Mouse (Mus musculus) MEL (cell line): Measurements from ENCODE around the gene Txnip. TPM values are rescaled to one million over a fixed set of nuclear protein-coding genes. Genes with fewer than 3 reads are reported as not detected.

Source experiments
- DNase-seq: peaks from one replicate; pipeline ENCODE4 v3.0.0; 2011; ENCODE audit warnings: low read depth, low spot score
- H3K27ac ChIP-seq: 2 replicates; pipeline ENCODE4 v1.5.1; 2012; ENCODE audit warnings: low read depth, mild to moderate bottlenecking, control low read depth, low read length, moderate library complexity; ENCODE audit not compliant: control insufficient read depth
- H3K27me3 ChIP-seq, 2 experiments: fragments of 150-350 bp in 1 of 2; sonication (generic) in 1 of 2; 2 replicates each; pipeline ENCODE4 v1.6.1; 2012; ENCODE audit warnings: low read length in 2 of 2, mild to moderate bottlenecking in 2 of 2, improper control_type of control experiment in 1 of 2, moderate library complexity in 1 of 2; ENCODE audit not compliant: insufficient read depth in 2 of 2, control insufficient read depth in 1 of 2
- H3K36me3 ChIP-seq, 2 experiments: 2 replicates each; pipeline ENCODE4 v1.6.1; 2012 to 2014; ENCODE audit warnings: low read length in 2 of 2, improper control_type of control experiment in 1 of 2, inconsistent platforms in 1 of 2, mild to moderate bottlenecking in 1 of 2; ENCODE audit not compliant: insufficient read depth in 2 of 2, control insufficient read depth in 1 of 2
- H3K4me1 ChIP-seq, 2 experiments: fragments of 150-350 bp in 1 of 2; sonication (generic) in 1 of 2; 2 replicates each; pipeline ENCODE4 v1.6.1; 2012; ENCODE audit warnings: low read length in 2 of 2, improper control_type of control experiment in 1 of 2, mild to moderate bottlenecking in 1 of 2; ENCODE audit not compliant: insufficient read depth in 2 of 2, control insufficient read depth in 1 of 2
- H3K4me3 ChIP-seq, 2 experiments: fragments of 150-350 bp in 1 of 2; sonication (generic) in 1 of 2; 2 replicates each; pipeline ENCODE4 v1.5.1; 2012; ENCODE audit warnings: low read depth in 2 of 2, low read length in 2 of 2, mild to moderate bottlenecking in 2 of 2, moderate library complexity in 2 of 2, control low read depth in 1 of 2, improper control_type of control experiment in 1 of 2; ENCODE audit not compliant: control insufficient read depth in 1 of 2, insufficient read depth in 1 of 2
- H3K79me2 ChIP-seq: 2 replicates; pipeline ENCODE4 v1.6.1; 2012; ENCODE audit warnings: mild to moderate bottlenecking, low read length, moderate library complexity; ENCODE audit not compliant: control insufficient read depth, poor library complexity, insufficient read depth
- H3K9ac ChIP-seq: 2 replicates; pipeline ENCODE4 v1.6.1; 2012; ENCODE audit warnings: low read depth, mild to moderate bottlenecking, control low read depth, low read length, moderate library complexity; ENCODE audit not compliant: control insufficient read depth, poor library complexity, severe bottlenecking
- H3K9me3 ChIP-seq: fragments of 150-350 bp; sonication (generic); replicated peaks from 2 replicates; pipeline ENCODE4 v1.6.1; 2012; ENCODE audit warnings: mild to moderate bottlenecking, low read length, improper control_type of control experiment, moderate library complexity; ENCODE audit not compliant: insufficient read depth
- CHD2 ChIP-seq: IDR thresholded peaks from 2 replicates; pipeline ENCODE4 v1.6.1; 2011; ENCODE audit warnings: low read length, improper control_type of control experiment
- CTCF ChIP-seq, 3 experiments: IDR thresholded peaks in 2 of 3; conservative IDR thresholded peaks in 1 of 3; 2 replicates each; pipeline ENCODE4 v1.5.1; 2011 to 2012; ENCODE audit warnings: low read length in 3 of 3, low read depth in 2 of 3, mild to moderate bottlenecking in 2 of 3, improper control_type of control experiment in 1 of 3, inconsistent platforms in 1 of 3, mixed read lengths in 1 of 3, moderate library complexity in 1 of 3; ENCODE audit not compliant: control insufficient read depth in 1 of 3, insufficient read depth in 1 of 3, poor library complexity in 1 of 3, severe bottlenecking in 1 of 3
- E2F4 ChIP-seq: IDR thresholded peaks from 2 replicates; pipeline ENCODE4 v1.6.1; 2011; ENCODE audit warnings: low read depth, low read length, improper control_type of control experiment, borderline replicate concordance
- ELF1 ChIP-seq: IDR thresholded peaks from 2 replicates; pipeline ENCODE4 v1.6.1; 2014; ENCODE audit warnings: low read depth, mild to moderate bottlenecking, inconsistent platforms, low read length, improper control_type of control experiment, moderate library complexity
- ETS1 ChIP-seq: IDR thresholded peaks from 2 replicates; pipeline ENCODE4 v1.6.1; 2012; ENCODE audit warnings: low read depth, mild to moderate bottlenecking, inconsistent platforms, low read length, improper control_type of control experiment, moderate library complexity
- GABPA ChIP-seq: IDR thresholded peaks from 2 replicates; pipeline ENCODE4 v1.6.1; 2012; ENCODE audit warnings: low read depth, mild to moderate bottlenecking, inconsistent platforms, low read length, improper control_type of control experiment, moderate library complexity
- GATA1 ChIP-seq: IDR thresholded peaks from 2 replicates; pipeline ENCODE4 v1.6.1; 2011; ENCODE audit warnings: low read depth, low read length, improper control_type of control experiment
- HCFC1 ChIP-seq: IDR thresholded peaks from 2 replicates; pipeline ENCODE4 v1.6.1; 2012; ENCODE audit warnings: low read depth, mild to moderate bottlenecking, inconsistent platforms, low read length, improper control_type of control experiment, moderate library complexity
- JUND ChIP-seq: IDR thresholded peaks from 2 replicates; pipeline ENCODE4 v1.6.1; 2011; ENCODE audit warnings: low read depth, mild to moderate bottlenecking, improper control_type of control experiment, low read length
- MAX ChIP-seq: IDR thresholded peaks from 2 replicates; pipeline ENCODE4 v1.6.1; 2011; ENCODE audit warnings: low read length, improper control_type of control experiment
- MAZ ChIP-seq: IDR thresholded peaks from 2 replicates; pipeline ENCODE4 v1.6.1; 2012; ENCODE audit warnings: low read depth, mild to moderate bottlenecking, inconsistent platforms, low read length, improper control_type of control experiment
- MYB ChIP-seq: IDR thresholded peaks from 2 replicates; pipeline ENCODE4 v1.6.1; 2011; ENCODE audit warnings: mild to moderate bottlenecking, low read depth, low read length, improper control_type of control experiment
- NELFE ChIP-seq: IDR thresholded peaks from 2 replicates; pipeline ENCODE4 v1.6.1; 2011; ENCODE audit warnings: low read depth, low read length, improper control_type of control experiment
- POLR2A ChIP-seq, 2 experiments: IDR thresholded peaks; 2 replicates each; pipeline ENCODE4 v1.6.1; 2011 to 2012; ENCODE audit warnings: low read length in 2 of 2, mild to moderate bottlenecking in 2 of 2, control low read depth in 1 of 2, improper control_type of control experiment in 1 of 2, low read depth in 1 of 2, moderate library complexity in 1 of 2; ENCODE audit not compliant: control insufficient read depth in 1 of 2, insufficient read depth in 1 of 2, poor library complexity in 1 of 2
- POLR2AphosphoS5 ChIP-seq: IDR thresholded peaks from 2 replicates; pipeline ENCODE4 v1.6.1; 2012; ENCODE audit warnings: low read depth, borderline replicate concordance, mild to moderate bottlenecking, inconsistent platforms, low read length, moderate library complexity, mixed read lengths
- RAD21 ChIP-seq: IDR thresholded peaks from 2 replicates; pipeline ENCODE4 v1.6.1; 2011; ENCODE audit warnings: mild to moderate bottlenecking, low read depth, low read length, improper control_type of control experiment
- RCOR1 ChIP-seq: IDR thresholded peaks from 2 replicates; pipeline ENCODE4 v1.6.1; 2012; ENCODE audit warnings: low read depth, mild to moderate bottlenecking, inconsistent platforms, low read length, improper control_type of control experiment
- SIN3A ChIP-seq: IDR thresholded peaks from 2 replicates; pipeline ENCODE4 v1.6.1; 2012; ENCODE audit warnings: low read length, improper control_type of control experiment, inconsistent platforms
- SMC3 ChIP-seq: IDR thresholded peaks from 2 replicates; pipeline ENCODE4 v1.6.1; 2011; ENCODE audit warnings: low read depth, low read length, improper control_type of control experiment
- TBP ChIP-seq: IDR thresholded peaks from 2 replicates; pipeline ENCODE4 v1.8.0; 2011; ENCODE audit warnings: low read depth, low read length, improper control_type of control experiment
- ZC3H11A ChIP-seq: IDR thresholded peaks from 2 replicates; pipeline ENCODE4 v1.6.1; 2012; ENCODE audit warnings: low read depth, mild to moderate bottlenecking, inconsistent platforms, low read length, improper control_type of control experiment
- ZKSCAN1 ChIP-seq: IDR thresholded peaks from 2 replicates; pipeline ENCODE4 v1.6.1; 2012; ENCODE audit warnings: low read depth, mild to moderate bottlenecking, inconsistent platforms, low read length, improper control_type of control experiment, moderate library complexity
- ZNF384 ChIP-seq: IDR thresholded peaks from 2 replicates; pipeline ENCODE4 v1.6.1; 2012; ENCODE audit warnings: low read depth, mild to moderate bottlenecking, inconsistent platforms, low read length, improper control_type of control experiment
- polyA plus RNA-seq, 2 experiments: library from polyadenylated mRNA; stranded (reverse) in 1 of 2; unstranded in 1 of 2; fragments of >175 nt in 1 of 2; fragments of >200 nt in 1 of 2; gene quantifications; 2 replicates each; pipeline versions ENCODE4 v1.2.1 to v1.2.4; 2012; ENCODE audit warnings: low replicate concordance in 2 of 2, low read depth in 1 of 2; ENCODE audit not compliant: insufficient read length in 2 of 2, insufficient read depth in 1 of 2, missing spikeins in 1 of 2
- total RNA-seq: library from RNA; depleted of rRNA; stranded (reverse); fragments of 300-350 nt; gene quantifications from 2 replicates; pipeline ENCODE4 v1.2.3, GENCODE M21; 2012

The Txnip gene
- total and polyA plus RNA-seq, 3 experiments, result 183 to 1,680 (median 237) TPM

GRCm38 (mm10) chr3:96522149-96522548 is 35.6 kb upstream of the Txnip start:
- Histone ChIP-seq H3K27ac (no peak overlapping the region), H3K79me2 (no peaks in the 10 kb centered on the region), H3K9ac (no peak overlapping the region), H3K27me3 (peaks cover 0 to 3% of the 10 kb centered on the region in 2 experiments; a peak in 1 of 4 replicates), H3K4me1 (peaks cover 4 to 9% of the 10 kb centered on the region in 2 experiments; a peak in 2 of 4 replicates), H3K9me3 (no peaks in the 10 kb centered on the region), H3K36me3 (peaks cover 0 to 6% of the 10 kb centered on the region in 2 experiments; a peak in 2 of 4 replicates), H3K4me3 (no peak overlapping the region)
- TF ChIP-seq MAX (no peak), ZC3H11A (peak; percentile 23; the same call in 1 of the 2 replicates), GABPA (no peak), RAD21 (peak; percentile 54), MYB (no peak), CHD2 (no peak), SIN3A (0 out of 2 replicates have a peak, but pooled peaks have one; percentile 24), HCFC1 (no peak), E2F4 (no peak), NELFE (no peak), ETS1 (no peak), ZKSCAN1 (no peak), TBP (no peak), CTCF (IDR thresholded peaks at IDR 0.05 in 2 of 3, conservative IDR thresholded peaks at IDR 0.05 in 1 of 3; ENCODE audit: control insufficient read depth in 1 of 3, insufficient read depth in 1 of 3, low read depth in 2 of 3, low read length in 3 of 3, poor library complexity in 1 of 3, severe bottlenecking in 1 of 3) (peak; percentile 64 to 77 (median 73)), GATA1 (0 out of 2 replicates have a peak, but pooled peaks have one; percentile 5), POLR2AphosphoS5 (no peak), POLR2A (IDR thresholded peaks at IDR 0.05; ENCODE audit: control insufficient read depth in 1 of 2, insufficient read depth in 1 of 2, low read depth in 1 of 2, low read length in 2 of 2, poor library complexity in 1 of 2) (no peak), ZNF384 (peak; percentile 83), SMC3 (peak; percentile 80), ELF1 (no peak), RCOR1 (no peak), JUND (no peak), MAZ (no peak)
- DNase-seq, result peak; percentile 81
